Mouse (Mus musculus) limb, embryonic 12.5 days (tissue): ENCODE data around the gene Lrig2. TPM values are rescaled to one million over a fixed set of nuclear protein-coding genes. Genes with fewer than 3 reads are reported as not detected.

Experiments
- ATAC-seq: fragments of 200-750 bp; cut with Nextera tagmentation; 2 replicates; pipeline ENCODE4 v1.8.0; 2017; ENCODE audit warnings: low read depth, moderate TSS enrichment; ENCODE audit not compliant: insufficient number of reproducible peaks, insufficient read depth, low FRiP score, low TSS enrichment
- H3K27ac ChIP-seq: fragments of 300-500 bp; sonication (generic); 2 replicates; pipeline ENCODE4 v1.5.1; 2016; ENCODE audit warnings: mild to moderate bottlenecking, moderate library complexity
- H3K27me3 ChIP-seq: fragments of 300-500 bp; sonication (generic); 2 replicates; pipeline ENCODE4 v1.6.1; 2016; ENCODE audit warnings: mild to moderate bottlenecking, moderate library complexity
- H3K36me3 ChIP-seq: fragments of 300-500 bp; sonication (generic); 2 replicates; pipeline ENCODE4 v1.6.1; 2016; ENCODE audit warnings: mild to moderate bottlenecking, moderate library complexity
- H3K4me1 ChIP-seq: fragments of 300-500 bp; sonication (generic); replicated peaks from 2 replicates; pipeline ENCODE4 v1.6.1; 2016
- H3K4me2 ChIP-seq: fragments of 300-500 bp; sonication (generic); 2 replicates; pipeline ENCODE4 v1.6.1; 2016; ENCODE audit warnings: mild to moderate bottlenecking, moderate library complexity
- H3K4me3 ChIP-seq: fragments of 300-500 bp; sonication (generic); replicated peaks from 2 replicates; pipeline ENCODE4 v1.5.1; 2016; ENCODE audit warnings: mild to moderate bottlenecking
- H3K9ac ChIP-seq: fragments of 300-500 bp; sonication (generic); replicated peaks from 2 replicates; pipeline ENCODE4 v1.6.1; 2016; ENCODE audit warnings: mild to moderate bottlenecking, moderate library complexity
- H3K9me3 ChIP-seq: fragments of 300-500 bp; sonication (generic); 2 replicates; pipeline ENCODE4 v1.6.1; 2016; ENCODE audit warnings: mild to moderate bottlenecking, moderate library complexity
- WGBS: fragments of 180-500 bp; shearing (Covaris S2); methylation state at CpG from one replicate; pipeline ENCODE4 v1.1.7; 2016; 5-methylcytosine and 5-hydroxymethylcytosine counted together
- polyA plus RNA-seq: library from polyadenylated mRNA; unstranded; fragments of >200 nt; fragmentation: Nextera tagmentation; extraction: Ambion mirVana; gene quantifications from 2 replicates; pipeline ENCODE4 v1.2.1, GENCODE M21; 2016

The Lrig2 gene
- polyA plus RNA-seq, 1 experiment from 2014 or later: 27.6 TPM

DNA sequence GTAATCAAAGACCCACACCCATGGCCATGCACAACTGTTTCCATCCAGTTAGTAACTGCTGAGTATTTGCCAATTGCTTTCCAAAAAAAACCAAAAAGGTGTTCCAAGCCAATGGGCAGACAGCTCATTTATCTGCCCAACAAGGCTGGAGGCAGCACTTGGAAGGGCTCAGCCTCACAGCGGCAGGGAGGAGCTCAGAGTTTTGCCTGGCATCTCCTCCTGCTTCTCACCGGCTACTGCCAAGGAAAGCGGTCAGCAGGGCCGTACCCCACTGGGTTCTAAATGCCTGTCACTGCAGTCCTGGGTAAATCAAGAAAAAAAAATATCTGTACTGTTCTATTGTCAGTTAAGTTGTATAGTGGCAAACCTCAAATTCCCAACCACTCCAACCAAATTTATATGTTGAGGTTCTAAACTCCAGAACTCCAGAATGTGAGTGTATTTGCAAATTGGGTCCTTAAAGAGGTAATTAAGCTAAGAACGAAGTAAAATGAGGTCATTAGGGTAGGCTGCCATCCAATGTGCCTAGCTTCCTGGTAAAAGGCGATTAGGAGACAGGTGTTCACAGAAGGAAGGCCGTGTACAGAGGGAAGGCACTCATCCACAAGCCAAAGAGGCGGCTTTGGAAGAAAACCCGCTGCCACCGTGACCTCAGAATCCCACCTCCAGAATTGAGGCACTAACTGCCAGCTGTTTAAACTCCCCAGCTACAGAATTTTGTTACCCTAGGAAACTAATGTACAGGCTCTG lies 112.2 kb downstream of the Lrig2 start:
- Histone ChIP-seq H3K9ac (no peak overlapping the region), H3K4me2 (no peak overlapping the region), H3K4me3 (no peak overlapping the region), H3K36me3 (no peaks in the 10 kb centered on the region), H3K9me3 (no peaks in the 10 kb centered on the region), H3K27me3 (no peaks in the 10 kb centered on the region), H3K27ac (no peak overlapping the region), H3K4me1 (no peaks in the 10 kb centered on the region)
- ATAC-seq: no peak
- WGBS: 76% methylated on average over 10 of the region's 10 CpGs

DNA sequence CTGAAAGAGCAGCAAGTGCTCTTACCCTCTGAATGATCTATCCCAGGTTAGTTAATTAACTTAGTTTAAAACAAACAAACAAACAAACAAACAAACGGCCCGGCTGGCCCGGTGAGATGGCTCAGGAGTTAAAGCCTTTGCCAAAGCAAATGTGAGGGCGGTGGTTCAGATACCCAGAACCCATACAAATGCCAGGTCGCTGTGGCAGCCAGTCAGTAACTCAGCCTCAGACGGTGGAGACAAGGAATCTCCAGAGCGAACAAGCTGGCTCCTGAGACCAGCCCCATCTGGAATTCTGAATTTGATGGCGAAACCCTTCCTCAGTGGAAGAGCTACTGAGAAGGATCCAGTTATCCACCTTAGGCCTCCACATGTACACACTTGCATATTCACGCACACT lies 114.4 kb downstream of the Lrig2 start:
- Histone ChIP-seq H3K4me1 (no peaks in the 10 kb centered on the region), H3K27me3 (no peaks in the 10 kb centered on the region), H3K4me3 (no peak overlapping the region), H3K27ac (no peak overlapping the region), H3K4me2 (no peak overlapping the region), H3K9ac (no peak overlapping the region), H3K9me3 (no peaks in the 10 kb centered on the region), H3K36me3 (no peaks in the 10 kb centered on the region)
- ATAC-seq: no peak
- 69% methylated on average over 9 of the region's 9 CpGs for WGBS

DNA sequence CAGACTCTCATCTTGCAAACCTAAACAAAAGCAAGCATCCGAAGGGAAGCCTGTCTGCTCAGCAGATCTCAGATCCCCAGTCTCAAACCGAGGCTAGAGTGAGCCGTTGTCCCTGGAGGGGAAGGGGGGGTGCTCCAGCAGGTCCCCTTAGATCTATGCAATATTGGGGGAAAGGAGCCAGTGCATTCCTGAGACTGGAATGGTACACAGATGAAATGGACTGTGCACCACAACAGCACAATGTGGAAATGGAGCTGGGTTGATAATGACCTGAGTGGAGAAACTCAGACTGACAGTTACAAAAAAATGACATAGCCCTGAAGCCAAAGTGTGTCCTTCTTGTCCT lies 115.0 kb downstream of the Lrig2 start:
- Histone ChIP-seq H3K4me1 (no peaks in the 10 kb centered on the region), H3K4me3 (no peak overlapping the region), H3K36me3 (no peaks in the 10 kb centered on the region), H3K27ac (no peak overlapping the region), H3K9ac (no peak overlapping the region), H3K4me2 (no peak overlapping the region), H3K9me3 (no peaks in the 10 kb centered on the region), H3K27me3 (no peaks in the 10 kb centered on the region)
- ATAC-seq: no peak
- 44% methylated on average over 3 of the region's 3 CpGs for WGBS

DNA sequence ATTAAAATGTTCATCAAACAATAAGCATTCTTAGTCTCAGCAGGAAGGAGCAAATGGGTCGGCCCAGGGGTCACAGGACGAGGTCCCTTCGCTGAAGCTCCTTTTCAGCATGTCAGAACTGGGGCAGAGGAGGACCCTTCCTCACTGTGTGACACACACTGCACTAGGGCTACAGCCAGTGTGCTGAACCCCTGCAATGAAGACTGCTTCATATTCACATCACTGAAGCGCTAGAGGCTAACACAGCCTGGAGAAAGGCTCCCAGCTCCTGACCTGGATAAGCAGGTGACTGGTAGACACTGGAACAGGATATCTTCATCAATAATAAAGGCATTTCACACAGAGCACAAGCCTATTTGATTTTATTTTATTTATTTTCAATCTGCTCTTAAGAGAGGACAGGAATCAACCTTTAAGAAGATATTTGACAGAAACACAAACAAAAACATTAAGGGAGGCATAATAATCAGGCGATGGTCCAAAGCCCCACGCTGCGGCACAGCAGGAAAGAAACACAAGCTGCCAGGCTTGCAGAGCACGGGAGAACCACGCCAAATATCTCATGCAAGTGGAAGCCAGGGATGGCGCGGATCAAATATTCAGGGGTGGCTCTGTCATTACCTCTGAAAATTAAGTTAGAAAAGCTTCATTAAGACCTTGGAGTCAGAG lies 115.5 kb downstream of the Lrig2 start:
- H3K9ac ChIP-seq: no peak overlapping the region
- no peak overlapping the region for H3K27ac ChIP-seq
- H3K4me1 ChIP-seq: no peaks in the 10 kb centered on the region
- H3K4me3 ChIP-seq: no peak overlapping the region
- WGBS: 81% methylated on average over 11 of the region's 11 CpGs
- ATAC-seq: no peak
- H3K4me2 ChIP-seq: no peak overlapping the region
- H3K27me3 ChIP-seq: no peaks in the 10 kb centered on the region
- no peaks in the 10 kb centered on the region for H3K36me3 ChIP-seq
- no peaks in the 10 kb centered on the region for H3K9me3 ChIP-seq

DNA sequence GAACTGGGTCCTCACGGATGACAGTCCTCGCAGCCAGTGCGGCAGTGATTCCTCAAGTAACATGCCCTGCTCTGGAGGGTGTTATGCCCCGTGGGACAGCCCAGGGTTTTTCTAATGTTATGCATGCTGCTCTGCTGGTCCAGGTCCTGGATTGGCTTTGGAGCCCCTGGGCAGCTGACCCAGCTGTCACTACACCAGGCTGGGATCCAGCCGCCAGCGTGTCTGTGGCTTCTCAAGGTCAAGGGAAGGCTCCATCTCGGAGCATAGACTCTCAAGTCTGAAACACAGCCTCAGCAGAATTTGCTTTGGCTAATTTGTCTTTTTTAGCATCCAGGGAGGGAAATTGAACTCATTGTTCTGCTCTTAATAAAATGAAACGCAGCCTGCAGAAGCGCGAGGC lies 121.6 kb downstream of the Lrig2 start:
- H3K4me3 ChIP-seq: no peak overlapping the region
- H3K27me3 ChIP-seq: no peaks in the 10 kb centered on the region
- H3K4me1 ChIP-seq: peaks cover 4% of the 10 kb centered on the region; the same call in 1 of the 2 replicates
- no peak overlapping the region for H3K27ac ChIP-seq
- no peaks in the 10 kb centered on the region for H3K9me3 ChIP-seq
- ATAC-seq: no peak
- H3K36me3 ChIP-seq: no peaks in the 10 kb centered on the region
- no peak overlapping the region for H3K4me2 ChIP-seq
- no peak overlapping the region for H3K9ac ChIP-seq
- 72% methylated on average over 10 of the region's 10 CpGs for WGBS

DNA sequence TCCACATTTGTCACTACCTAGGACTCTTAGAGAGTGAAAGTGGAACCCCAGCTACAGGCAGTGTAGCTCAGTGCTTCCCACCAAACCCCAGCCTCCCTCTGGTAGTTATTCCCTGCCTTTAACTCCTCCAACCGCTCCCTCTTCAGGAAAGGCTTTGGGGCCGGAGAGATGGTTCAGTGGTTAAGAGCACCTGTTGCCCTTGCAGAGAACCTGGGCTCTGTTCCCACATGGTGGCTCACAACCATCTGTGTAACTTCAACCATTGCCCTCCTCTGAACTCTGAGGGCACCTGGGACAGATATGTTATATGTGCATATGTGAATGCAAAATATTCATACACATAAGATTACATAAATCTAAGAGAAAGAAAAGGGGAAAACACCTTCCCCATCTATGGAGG lies 122.3 kb downstream of the Lrig2 start:
- no peak overlapping the region for H3K27ac ChIP-seq
- ATAC-seq: no peak
- WGBS: 86% methylated on average over 2 of the region's 2 CpGs

DNA sequence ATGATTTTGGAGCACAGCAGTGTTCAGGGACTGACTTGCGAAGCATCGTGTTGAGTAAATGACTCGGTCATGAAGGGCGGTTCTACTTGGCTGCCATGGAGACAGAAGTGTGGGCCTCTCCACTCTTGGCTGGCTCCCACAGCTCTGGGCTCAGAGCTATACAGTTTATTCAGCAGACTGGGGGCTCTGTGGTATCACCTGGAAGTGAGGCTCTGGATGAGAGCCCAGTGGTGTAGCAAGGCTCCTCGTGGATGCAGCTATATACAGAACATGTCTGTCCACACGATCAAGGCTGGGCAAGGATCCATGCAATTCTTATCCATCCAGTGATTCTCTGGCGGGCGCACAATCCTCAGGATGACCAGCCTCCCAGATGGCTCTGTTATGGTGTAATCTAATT lies 126.1 kb downstream of the Lrig2 start:
- H3K9me3 ChIP-seq: no peaks in the 10 kb centered on the region
- H3K27ac ChIP-seq: no peak overlapping the region
- no peak for ATAC-seq

More for the DNA sequence above, 122.3 kb downstream of the Lrig2 start:
- H3K9me3 ChIP-seq: no peaks in the 10 kb centered on the region
- H3K4me1 ChIP-seq: peaks cover 4% of the 10 kb centered on the region; the same call in 1 of the 2 replicates
- H3K4me3 ChIP-seq: no peak overlapping the region
- H3K4me2 ChIP-seq: no peak overlapping the region
- H3K9ac ChIP-seq: no peak overlapping the region
- H3K36me3 ChIP-seq: no peaks in the 10 kb centered on the region
- H3K27me3 ChIP-seq: no peaks in the 10 kb centered on the region

DNA sequence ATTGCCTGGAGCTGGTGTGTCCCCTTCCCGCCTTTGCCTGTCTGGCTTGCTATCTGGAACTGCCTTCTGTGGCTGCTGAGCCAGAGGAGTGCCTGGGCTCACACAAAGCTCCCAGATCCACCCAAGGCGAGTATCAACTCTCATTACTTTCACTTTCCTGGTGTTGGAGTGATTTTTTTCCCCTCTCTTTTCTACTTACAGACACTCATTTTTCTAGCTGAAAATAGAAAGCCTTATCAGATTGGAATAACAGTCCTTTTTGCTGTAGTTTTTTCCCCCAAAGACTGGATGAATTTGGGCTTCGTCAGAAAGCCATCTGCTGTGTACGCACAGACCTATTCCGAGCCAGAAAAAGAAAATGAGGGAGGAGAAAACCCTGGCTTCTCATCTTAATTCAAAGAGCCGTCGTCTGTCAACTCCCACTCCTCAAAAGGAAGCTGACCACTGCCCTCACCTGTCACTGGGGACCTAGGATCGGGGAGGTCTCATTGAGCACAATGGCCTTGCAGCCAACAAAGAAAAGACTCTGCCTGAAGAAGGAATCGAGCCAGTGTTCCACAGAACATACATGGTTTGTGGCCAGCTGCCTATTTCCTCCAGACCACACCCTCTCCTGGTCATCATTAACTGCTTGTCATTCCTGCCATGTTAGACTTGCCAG lies 127.9 kb downstream of the Lrig2 start:
- no peaks in the 10 kb centered on the region for H3K4me1 ChIP-seq
- no peaks in the 10 kb centered on the region for H3K9me3 ChIP-seq
- no peaks in the 10 kb centered on the region for H3K36me3 ChIP-seq
- H3K4me3 ChIP-seq: no peak overlapping the region
- H3K9ac ChIP-seq: no peak overlapping the region
- no peaks in the 10 kb centered on the region for H3K27me3 ChIP-seq
- H3K27ac ChIP-seq: no peak overlapping the region
- H3K4me2 ChIP-seq: no peak overlapping the region
- no peak for ATAC-seq
- 72% methylated on average over 9 of the region's 9 CpGs for WGBS

More for the DNA sequence above, 126.1 kb downstream of the Lrig2 start:
- Histone ChIP-seq H3K4me1 (peaks cover 4% of the 10 kb centered on the region; the same call in 1 of the 2 replicates), H3K9ac (no peak overlapping the region), H3K4me3 (no peak overlapping the region), H3K36me3 (no peaks in the 10 kb centered on the region), H3K4me2 (no peak overlapping the region), H3K27me3 (no peaks in the 10 kb centered on the region)
- WGBS: 87% methylated on average over 8 of the region's 8 CpGs

DNA sequence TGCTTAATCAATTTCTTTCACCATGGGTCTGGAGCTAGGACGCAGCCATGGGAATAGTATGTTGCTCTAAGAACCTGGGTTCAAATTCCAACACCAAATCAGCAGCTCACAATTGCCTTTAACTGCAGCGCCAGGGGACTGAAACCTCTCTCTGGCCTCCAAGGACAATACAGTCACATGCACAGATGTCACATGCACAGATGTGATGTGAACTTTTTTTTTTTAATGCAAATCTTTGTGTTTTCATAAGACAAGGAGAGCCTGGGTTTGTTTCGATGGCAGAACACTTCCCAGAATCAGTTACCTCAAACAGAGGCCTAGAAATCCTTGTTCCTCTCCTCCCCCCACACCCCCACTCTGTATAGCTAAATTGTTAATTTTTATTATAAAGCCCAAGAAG lies 133.5 kb downstream of the Lrig2 start:
- Histone ChIP-seq H3K9me3 (no peaks in the 10 kb centered on the region), H3K9ac (no peak overlapping the region), H3K4me1 (peaks cover 6% of the 10 kb centered on the region; the same call in 1 of the 2 replicates), H3K27ac (no peak overlapping the region), H3K27me3 (no peaks in the 10 kb centered on the region), H3K4me3 (no peak overlapping the region), H3K36me3 (no peaks in the 10 kb centered on the region), H3K4me2 (no peak overlapping the region)
- no peak for ATAC-seq
- 80% methylated on average over 3 of the region's 3 CpGs for WGBS

DNA sequence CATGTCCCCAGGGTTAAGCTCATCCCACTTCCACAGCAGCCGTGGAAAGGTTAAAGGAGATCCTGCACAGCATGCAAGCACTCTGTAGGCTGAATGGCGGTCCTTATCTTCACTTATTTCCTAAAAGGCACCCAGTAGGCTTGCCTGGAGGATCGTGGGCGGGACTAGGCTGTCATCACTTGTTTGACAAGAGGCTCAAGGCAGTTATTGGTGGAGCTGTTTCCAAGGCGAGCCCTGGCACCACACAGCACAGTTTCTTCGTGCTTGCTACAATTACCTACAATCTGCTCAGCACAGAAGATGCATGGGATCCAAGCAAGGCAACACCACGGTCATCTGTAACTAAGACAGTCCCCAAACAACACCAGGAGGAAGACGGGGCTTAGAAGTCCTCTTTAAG lies 137.8 kb downstream of the Lrig2 start:
- H3K4me3 ChIP-seq: no peak overlapping the region
- WGBS: 78% methylated on average over 8 of the region's 8 CpGs
- H3K36me3 ChIP-seq: no peaks in the 10 kb centered on the region
- H3K4me1 ChIP-seq: peaks cover 6% of the 10 kb centered on the region; the same call in 1 of the 2 replicates
- no peak overlapping the region for H3K27ac ChIP-seq
- H3K27me3 ChIP-seq: no peaks in the 10 kb centered on the region
- H3K9ac ChIP-seq: no peak overlapping the region
- no peaks in the 10 kb centered on the region for H3K9me3 ChIP-seq
- no peak for ATAC-seq
- H3K4me2 ChIP-seq: no peak overlapping the region

DNA sequence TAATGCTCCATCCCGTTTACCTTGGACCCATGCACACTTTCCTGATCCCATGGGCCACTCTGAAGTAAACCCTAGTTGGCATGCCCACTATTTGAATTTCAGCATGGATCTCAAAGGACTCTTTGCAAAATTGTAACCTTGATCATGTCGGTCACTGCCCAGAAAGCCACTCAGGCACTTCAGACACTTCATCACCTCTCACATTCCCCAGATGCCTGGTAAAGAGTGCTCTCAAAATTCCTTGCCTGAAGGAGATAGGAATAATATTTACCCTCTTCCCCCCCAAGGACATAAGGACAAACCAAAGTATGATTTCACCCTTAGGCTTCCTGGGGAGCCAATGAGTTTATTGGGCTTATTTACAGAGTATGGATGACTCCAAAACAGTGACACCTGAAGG lies 139.3 kb downstream of the Lrig2 start:
- Histone ChIP-seq H3K9me3 (no peaks in the 10 kb centered on the region), H3K27ac (no peak overlapping the region), H3K36me3 (no peaks in the 10 kb centered on the region), H3K4me2 (no peak overlapping the region), H3K4me1 (peaks cover 13% of the 10 kb centered on the region), H3K4me3 (no peak overlapping the region), H3K9ac (no peak overlapping the region), H3K27me3 (no peaks in the 10 kb centered on the region)
- WGBS: 69% methylated on average over 2 of the region's 2 CpGs
- no peak for ATAC-seq
